Mouse (Mus musculus) ES-E14 (cell line): Measurements from ENCODE around the gene Arf3. TPM values are rescaled to one million over a fixed set of nuclear protein-coding genes. Genes with fewer than 3 reads are reported as not detected.
A peak's percentile ranks its signal among the peaks of the same experiment; 100 is the strongest.

Experiments
- DNase-seq: peaks from one replicate; pipeline ENCODE4 v3.0.0-alpha.2; 2013; ENCODE audit warnings: low read depth, low spot score
- H3K27ac ChIP-seq: 2 replicates; pipeline ENCODE4 v1.5.1; 2012; ENCODE audit warnings: low read depth, mild to moderate bottlenecking, low read length, moderate library complexity, mixed read lengths; ENCODE audit not compliant: poor library complexity, insufficient read depth, severe bottlenecking
- H3K36me3 ChIP-seq: 2 replicates; pipeline ENCODE4 v1.6.1; 2012; ENCODE audit warnings: mild to moderate bottlenecking, low read length, moderate library complexity, mixed read lengths; ENCODE audit not compliant: control insufficient read depth, poor library complexity, insufficient read depth, severe bottlenecking
- H3K4me1 ChIP-seq, 2 experiments: fragments of 150-350 bp in 1 of 2; sonication (generic) in 1 of 2; 2 replicates each; pipeline ENCODE4 v1.6.1; 2012; ENCODE audit warnings: low read length in 2 of 2, mild to moderate bottlenecking in 1 of 2, mixed read lengths in 1 of 2; ENCODE audit not compliant: control insufficient read depth in 2 of 2, insufficient read depth in 2 of 2, poor library complexity in 1 of 2
- H3K4me3 ChIP-seq, 2 experiments: fragments of 150-350 bp in 1 of 2; sonication (generic) in 1 of 2; 2 replicates each; pipeline ENCODE4 v1.5.1; 2012; ENCODE audit warnings: low read length in 2 of 2, low read depth in 1 of 2, mild to moderate bottlenecking in 1 of 2, mixed read lengths in 1 of 2; ENCODE audit not compliant: insufficient read depth in 1 of 2, poor library complexity in 1 of 2, severe bottlenecking in 1 of 2
- H3K9ac ChIP-seq: 2 replicates; pipeline ENCODE4 v1.6.1; 2012; ENCODE audit warnings: low read depth, mild to moderate bottlenecking, low read length, mixed read lengths; ENCODE audit not compliant: poor library complexity, insufficient read depth, severe bottlenecking
- H3K9me3 ChIP-seq: fragments of 150-350 bp; sonication (generic); 2 replicates; pipeline ENCODE4 v1.6.1; 2012; ENCODE audit warnings: low read depth, mild to moderate bottlenecking, low read length; ENCODE audit not compliant: control insufficient read depth, insufficient read depth
- CHD2 ChIP-seq: IDR thresholded peaks from 2 replicates; pipeline ENCODE4 v1.6.1; 2014; ENCODE audit warnings: mild to moderate bottlenecking, low read depth, low read length, inconsistent platforms
- HCFC1 ChIP-seq: IDR thresholded peaks from 2 replicates; pipeline ENCODE4 v1.6.1; 2012; ENCODE audit warnings: low read length, inconsistent platforms, borderline replicate concordance; ENCODE audit not compliant: insufficient read depth
- MAFK ChIP-seq: IDR thresholded peaks from 2 replicates; pipeline ENCODE4 v1.6.1; 2014; ENCODE audit warnings: mild to moderate bottlenecking, low read depth, low read length, inconsistent platforms; ENCODE audit not compliant: insufficient read depth
- ZC3H11A ChIP-seq: IDR thresholded peaks from 2 replicates; pipeline ENCODE4 v1.6.1; 2012; ENCODE audit warnings: low read depth, mild to moderate bottlenecking, inconsistent platforms, low read length, borderline replicate concordance
- ZNF384 ChIP-seq: IDR thresholded peaks from 2 replicates; pipeline ENCODE4 v1.6.1; 2012; ENCODE audit warnings: low read depth, low read length, inconsistent platforms
- in situ Hi-C, 2 experiments: fragments of 600-800 bp; cut with MboI; formaldehyde crosslinking; loops; one replicate each; pipeline ENCODE4 v1.15.1; 2025; ENCODE audit warnings: low sequenced_read_pairs in 2 of 2, inconsistent platforms in 1 of 2; ENCODE audit not compliant: unreplicated experiment in 2 of 2
- total RNA-seq: library from RNA; depleted of rRNA; stranded (reverse); fragments of 300-350 nt; gene quantifications from 2 replicates; pipeline ENCODE4 v1.2.3, GENCODE M21; 2012

Arf3 gene
- total RNA-seq, 1 experiment = 41.2 TPM

DNA sequence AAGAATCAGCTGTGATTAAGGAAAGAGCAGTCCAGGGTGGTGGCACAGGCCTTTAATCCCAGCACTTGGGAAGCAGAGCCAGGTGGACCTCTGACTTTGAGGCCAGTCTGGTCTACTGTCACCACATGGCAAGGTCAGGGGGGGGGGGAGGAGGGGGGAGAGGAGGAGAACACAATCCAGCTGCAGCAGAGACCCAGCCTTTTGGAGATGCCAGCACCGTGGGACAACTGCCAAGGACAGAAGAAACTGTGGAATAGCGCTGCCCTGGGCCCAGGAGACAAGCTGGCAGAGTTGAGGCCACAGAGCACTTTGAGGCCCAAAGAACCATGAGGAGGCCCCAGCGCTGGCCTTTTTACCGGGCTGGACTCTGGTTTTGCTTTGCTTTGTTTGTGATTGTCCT, 2.9 kb upstream of the Arf3 start:
- TF ChIP-seq ZC3H11A (no peak), CHD2 (no peak), ZNF384 (no peak), HCFC1 (no peak), MAFK (no peak)
- H3K27ac ChIP-seq = no peak overlapping the region
- H3K36me3 ChIP-seq = no peaks in the 10 kb centered on the region; the same call in 1 of the 2 replicates
- in situ Hi-C loops = no loop called here
- H3K4me3 ChIP-seq = no peak overlapping the region
- H3K9me3 ChIP-seq = no peaks in the 10 kb centered on the region
- no peak overlapping the region for H3K9ac ChIP-seq
- H3K4me1 ChIP-seq = peaks cover 2 to 3% of the 10 kb centered on the region in 2 experiments; a peak in 2 of 4 replicates
- DNase-seq = no peak

DNA sequence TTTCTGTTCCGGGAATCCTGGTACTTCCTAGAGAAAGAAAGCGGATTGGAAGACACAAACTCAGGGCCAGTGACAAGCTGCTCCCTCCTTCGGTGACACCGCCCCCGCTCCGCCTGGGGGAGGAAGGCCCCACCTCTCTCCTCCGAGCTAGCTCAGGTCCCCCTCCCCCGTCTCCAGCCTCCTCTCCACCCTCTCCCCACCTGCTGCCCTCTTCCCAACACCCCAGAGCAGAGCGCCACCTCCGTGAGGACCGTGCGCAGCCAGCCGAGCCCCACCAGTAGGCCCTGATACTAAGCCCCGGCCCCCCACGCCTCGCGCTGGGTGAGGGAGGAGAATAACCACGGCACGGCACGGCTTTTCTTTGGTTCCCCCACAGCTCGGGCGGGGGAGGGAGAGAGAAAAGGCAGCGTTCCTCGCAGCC, 803 bp downstream of the Arf3 start:
- peak overlapping the region; percentile 69 to 99 for H3K4me3 ChIP-seq
- peak overlapping the region; percentile 64 for H3K27ac ChIP-seq
- DNase-seq = peak; percentile 71
- peaks cover 2 to 3% of the 10 kb centered on the region in 2 experiments; a peak in 2 of 4 replicates for H3K4me1 ChIP-seq
- H3K9ac ChIP-seq = peak overlapping the region; percentile 97
- H3K9me3 ChIP-seq = no peaks in the 10 kb centered on the region
- no peak for TF ChIP-seq HCFC1
- TF ChIP-seq CHD2 = no peak
- TF ChIP-seq MAFK = no peak
- TF ChIP-seq ZNF384 = no peak
- TF ChIP-seq ZC3H11A = no peak
- H3K36me3 ChIP-seq = peaks cover 2% of the 10 kb centered on the region
- in situ Hi-C loops = no loop called here

DNA sequence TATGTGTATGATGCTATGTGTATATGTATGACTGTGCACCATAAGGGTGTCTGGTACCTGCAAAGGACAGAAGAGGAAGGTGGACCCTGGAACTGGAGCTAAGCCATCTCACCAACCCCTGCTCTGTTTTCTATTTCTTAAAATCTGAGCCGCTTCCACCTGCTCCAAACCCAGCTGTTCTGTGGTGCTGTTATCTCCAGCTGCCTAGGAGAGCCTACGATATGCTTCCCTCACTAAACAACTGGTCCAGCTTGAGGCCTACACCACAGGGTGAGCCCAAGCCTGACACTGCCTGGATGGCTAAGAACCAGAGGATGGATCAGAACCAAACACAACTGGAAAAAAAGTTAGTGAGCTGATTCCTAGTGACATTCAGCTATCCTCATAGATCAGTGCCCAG, 8.9 kb downstream of the Arf3 start:
- Histone ChIP-seq H3K27ac (no peak overlapping the region), H3K4me1 (no peaks in the 10 kb centered on the region; a peak in 1 of 4 replicates), H3K4me3 (no peak overlapping the region), H3K36me3 (peaks cover 4% of the 10 kb centered on the region), H3K9me3 (no peaks in the 10 kb centered on the region), H3K9ac (no peak overlapping the region)
- DNase-seq = no peak
- no peak for TF ChIP-seq HCFC1
- TF ChIP-seq MAFK = no peak
- TF ChIP-seq CHD2 = no peak
- no peak for TF ChIP-seq ZNF384
- TF ChIP-seq ZC3H11A = no peak
- in situ Hi-C loops = no loop called here

DNA sequence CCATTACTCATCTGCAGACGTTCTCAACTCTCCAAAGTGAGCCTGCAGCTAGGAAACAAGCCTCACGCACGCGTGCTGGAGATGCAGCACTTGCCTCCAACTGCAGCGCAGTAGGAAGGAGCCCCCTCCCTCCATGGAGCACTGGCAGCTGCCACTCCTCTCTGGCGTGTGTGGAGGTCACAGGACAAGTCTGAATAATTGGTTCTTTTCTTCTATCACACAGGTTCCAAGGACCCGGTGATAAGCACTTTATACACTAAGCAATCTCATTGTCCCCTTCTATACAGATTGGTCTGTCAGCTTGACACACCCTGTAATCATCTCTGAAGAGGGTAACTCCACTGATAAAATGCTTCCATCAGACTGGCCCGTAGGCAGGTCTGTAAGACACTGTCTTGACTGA, 10.0 kb downstream of the Arf3 start:
- H3K4me1 ChIP-seq = no peaks in the 10 kb centered on the region; a peak in 1 of 4 replicates
- TF ChIP-seq CHD2 (no peak), ZC3H11A (no peak), MAFK (no peak), HCFC1 (no peak), ZNF384 (no peak)
- no peak overlapping the region for H3K9ac ChIP-seq
- no peaks in the 10 kb centered on the region for H3K9me3 ChIP-seq
- no peak for DNase-seq
- in situ Hi-C loops = no loop called here
- H3K36me3 ChIP-seq = peaks cover 2% of the 10 kb centered on the region; the same call in 1 of the 2 replicates
- H3K27ac ChIP-seq = no peak overlapping the region
- no peak overlapping the region for H3K4me3 ChIP-seq

DNA sequence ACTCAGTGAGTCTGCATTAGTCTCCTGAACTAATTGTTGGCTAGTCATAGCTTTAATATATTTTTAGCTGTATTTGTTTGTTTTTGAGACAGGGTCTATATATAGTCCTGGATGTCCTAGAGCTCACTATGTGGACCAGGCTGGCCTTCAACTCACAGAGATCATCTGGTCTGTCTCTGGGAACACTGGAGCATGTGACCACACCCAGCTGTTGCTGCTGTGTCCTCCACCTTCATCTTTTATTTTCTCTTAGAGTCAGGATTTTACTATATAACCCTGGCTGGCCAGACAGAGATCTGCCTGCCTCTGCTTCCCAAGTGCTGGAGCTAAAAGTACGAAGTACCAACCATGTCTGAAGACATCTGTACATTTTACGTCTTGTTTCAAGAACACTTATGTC, 13.9 kb downstream of the Arf3 start:
- no peaks in the 10 kb centered on the region; a peak in 1 of 4 replicates for H3K4me1 ChIP-seq
- H3K9me3 ChIP-seq = no peaks in the 10 kb centered on the region
- TF ChIP-seq ZC3H11A (no peak), CHD2 (no peak), MAFK (no peak), ZNF384 (no peak), HCFC1 (no peak)
- H3K27ac ChIP-seq = no peak overlapping the region
- H3K36me3 ChIP-seq = peaks cover 2% of the 10 kb centered on the region; the same call in 1 of the 2 replicates
- no peak for DNase-seq
- no peak overlapping the region for H3K4me3 ChIP-seq
- in situ Hi-C loops = no loop called here
- no peak overlapping the region for H3K9ac ChIP-seq
